Mouse (Mus musculus) CD4-positive helper T cell, adult 2 months (primary cell): ENCODE results near the gene Trp53rkb.

Experiments
- DNase-seq: peaks from one replicate; pipeline ENCODE4 v3.0.0-alpha.2; 2012; ENCODE audit warnings: low read depth, missing footprints, low spot score

Gene Trp53rkb

DNA sequence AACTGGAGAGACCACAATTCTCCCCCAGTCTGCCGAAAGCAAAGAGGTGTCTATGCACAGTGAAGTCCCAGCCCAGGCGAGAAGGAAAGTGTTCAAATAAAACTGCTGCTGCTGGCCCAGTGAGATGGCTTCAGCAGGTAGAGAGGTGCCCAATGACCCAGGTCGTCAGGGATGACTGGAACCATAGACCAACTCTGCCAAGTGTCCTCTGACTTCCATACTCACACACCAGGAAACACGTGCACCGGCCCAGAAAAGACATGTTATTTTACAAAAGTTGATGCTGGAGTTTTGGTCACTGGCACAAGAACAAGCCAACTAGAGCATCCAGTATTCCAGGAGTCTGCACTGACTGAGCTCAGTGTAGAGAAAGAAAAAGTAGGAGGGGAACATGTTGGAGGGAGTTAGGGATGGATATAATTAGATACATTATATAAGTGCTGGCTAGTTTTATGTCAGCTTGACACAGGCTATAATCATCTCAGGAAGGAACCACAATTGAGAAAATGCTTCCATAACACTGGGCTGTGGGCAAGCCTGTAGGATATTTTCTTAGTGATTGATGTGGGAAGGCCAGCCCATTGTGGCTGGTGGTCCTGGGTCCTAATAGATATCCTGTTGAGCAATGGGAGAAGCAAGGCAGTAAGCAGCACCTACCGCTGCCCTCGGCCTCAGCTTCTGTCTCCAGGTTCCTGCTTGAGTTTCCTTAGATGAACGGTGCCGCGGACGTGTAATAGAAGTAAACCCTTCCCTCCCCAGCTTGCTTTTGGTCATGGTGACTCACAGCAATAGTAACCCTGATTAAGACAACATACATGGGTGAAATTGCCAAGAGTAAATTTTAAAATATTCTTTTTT lies 7.5 kb downstream of the Trp53rkb start:
- DNase-seq, result no peak

DNA sequence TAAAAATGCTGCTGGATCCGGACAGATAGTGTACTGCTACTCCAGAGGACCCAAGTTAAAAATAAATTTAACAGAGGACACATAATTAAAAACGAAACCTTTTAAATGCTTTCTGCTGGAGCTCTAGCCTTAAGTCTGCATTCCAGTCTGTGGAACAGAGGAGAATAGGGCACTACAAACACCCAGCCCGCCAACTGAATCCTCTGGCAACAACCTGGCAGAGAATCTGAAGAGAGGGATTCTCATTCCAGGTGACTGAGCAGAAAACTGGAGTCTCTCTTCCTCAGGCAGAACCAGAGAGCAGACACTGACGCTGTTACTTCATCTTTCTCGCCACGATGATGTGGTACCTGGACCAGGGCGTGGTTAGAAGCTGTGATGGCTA lies 8.1 kb downstream of the Trp53rkb start:
- DNase-seq, result no peak

DNA sequence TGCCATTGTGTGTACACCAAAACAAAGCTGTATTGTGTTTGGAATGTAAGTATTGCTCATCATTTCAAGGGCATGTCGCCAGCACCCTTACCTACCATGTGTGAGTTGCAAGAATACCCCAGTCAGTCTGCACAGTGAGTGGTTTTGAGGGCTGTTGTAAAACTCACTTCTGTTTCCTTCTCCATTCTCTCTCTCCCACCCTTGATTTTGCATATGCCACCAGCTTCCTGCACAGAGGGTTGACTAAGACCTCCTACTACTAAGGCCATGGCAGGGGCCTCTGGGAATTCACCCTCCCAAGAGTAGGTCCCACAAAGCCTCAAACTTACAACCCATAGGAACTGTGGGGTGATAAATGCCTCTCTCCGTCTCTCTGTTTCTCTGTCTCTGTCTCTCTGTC lies 9.1 kb downstream of the Trp53rkb start:
- DNase-seq, result no peak

DNA sequence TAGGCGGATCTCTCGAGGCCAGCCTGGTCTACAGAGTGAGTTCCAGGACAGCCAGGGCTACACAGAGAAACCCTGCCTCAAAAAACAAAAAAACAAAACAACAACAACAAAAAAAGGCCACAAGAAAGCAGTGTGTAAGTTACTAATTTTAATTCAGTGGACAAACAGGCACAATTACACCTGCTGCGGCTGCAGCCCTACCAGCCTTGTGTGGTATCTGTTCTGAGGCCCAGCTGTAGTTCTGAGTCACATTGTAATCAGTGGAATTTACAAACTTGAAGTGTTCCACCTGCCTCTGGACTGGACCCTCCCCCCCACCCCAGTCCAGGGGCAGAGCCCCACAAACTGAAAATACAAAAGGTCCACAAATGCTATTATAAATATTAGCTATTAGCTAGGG lies 11.0 kb downstream of the Trp53rkb start:
- no peak for DNase-seq

DNA sequence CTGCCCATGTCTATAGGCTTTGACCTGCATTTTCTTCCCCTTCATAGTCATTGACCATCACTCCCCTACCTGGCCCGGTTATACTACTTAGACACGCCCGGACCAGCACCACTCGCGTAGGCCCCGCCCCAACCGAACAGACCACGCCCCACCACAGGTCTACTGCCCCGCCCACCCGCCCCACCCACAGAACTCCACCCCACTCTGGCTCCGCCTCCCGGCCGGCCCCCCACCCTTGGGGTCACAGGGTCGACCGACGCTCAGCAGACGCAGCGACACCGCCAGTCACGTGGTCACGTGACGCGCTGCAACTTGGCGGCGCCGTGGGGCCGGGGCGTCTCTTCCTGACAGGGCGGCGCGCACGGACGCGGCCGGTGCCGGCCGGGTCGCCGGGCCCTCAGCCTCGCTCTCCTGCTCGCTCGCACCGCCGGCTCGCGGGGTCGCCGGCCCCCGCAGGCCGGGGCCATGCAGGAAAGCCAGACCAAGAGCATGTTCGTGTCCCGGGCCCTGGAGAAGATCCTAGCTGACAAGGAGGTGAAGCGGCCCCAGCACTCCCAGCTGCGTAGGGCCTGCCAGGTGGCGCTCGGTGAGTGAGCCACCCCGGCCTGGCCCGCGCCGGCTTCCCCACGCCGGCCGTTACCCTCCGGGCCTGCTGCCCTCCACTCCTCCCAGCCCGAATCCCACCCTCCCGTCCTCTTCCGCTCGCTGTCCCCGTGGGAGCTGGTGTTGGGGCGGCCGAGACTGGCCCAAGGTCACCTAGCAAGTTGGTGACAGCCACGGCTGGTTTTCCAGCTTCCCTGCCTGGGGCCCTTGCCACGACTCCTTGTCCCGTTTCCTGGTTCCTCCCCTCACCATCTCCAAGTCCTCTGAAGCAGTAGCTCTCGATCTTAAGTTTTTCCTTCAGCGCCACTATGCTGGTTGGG lies 13.2 kb downstream of the Trp53rkb start, which contains the start of gene Arfgef2:
Gene Arfgef2, plus strand, starts transcription at position 339 of the 923 bp plus-strand sequence.
- DNase-seq, result peak; percentile 96

DNA sequence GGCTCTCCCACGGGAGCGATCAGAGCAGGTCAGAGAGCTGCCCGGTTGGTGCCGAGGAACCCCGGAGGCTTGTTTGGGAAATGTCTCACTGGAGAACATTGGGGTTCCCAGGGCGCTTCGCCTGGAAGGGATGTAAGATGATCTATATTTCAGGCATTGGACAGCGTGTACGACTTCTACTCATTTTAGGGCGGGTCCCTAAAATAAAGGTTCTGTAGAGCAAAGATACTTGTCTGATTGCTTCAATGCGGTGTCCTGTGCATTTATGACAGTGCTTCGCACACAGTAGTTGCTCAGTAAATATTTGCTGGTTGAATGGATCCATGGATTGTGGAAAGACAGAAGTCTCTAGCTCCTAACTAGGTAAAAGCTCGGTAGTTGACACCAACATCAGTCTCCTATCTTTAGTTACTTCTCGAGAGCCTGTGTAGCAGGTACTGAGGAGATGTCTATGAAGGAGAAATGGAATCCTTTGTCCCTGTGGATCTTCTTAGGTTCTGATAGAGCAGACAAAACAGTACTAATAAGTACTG lies 13.9 kb downstream of the Trp53rkb start:
- DNase-seq, result no peak

DNA sequence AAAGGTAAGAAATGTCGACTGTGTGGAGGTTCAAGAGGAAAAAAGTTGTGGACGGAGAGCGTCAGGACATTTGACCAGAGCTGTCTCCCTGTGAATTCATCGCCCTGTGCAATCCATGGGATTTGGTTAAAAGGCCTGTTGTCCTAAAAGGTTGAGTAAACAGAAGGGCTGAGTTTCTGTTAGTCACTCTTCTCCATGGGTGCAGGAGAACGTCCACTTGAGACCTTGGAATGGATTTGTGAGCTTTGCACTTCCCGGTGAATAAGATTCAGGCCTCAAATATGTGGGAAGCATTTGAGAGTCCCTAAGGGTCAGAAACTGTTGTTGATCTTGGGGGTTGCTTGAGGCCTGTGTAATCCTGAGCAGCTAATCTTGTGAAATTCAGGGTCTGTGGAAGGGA lies 14.5 kb downstream of the Trp53rkb start:
- no peak for DNase-seq

DNA sequence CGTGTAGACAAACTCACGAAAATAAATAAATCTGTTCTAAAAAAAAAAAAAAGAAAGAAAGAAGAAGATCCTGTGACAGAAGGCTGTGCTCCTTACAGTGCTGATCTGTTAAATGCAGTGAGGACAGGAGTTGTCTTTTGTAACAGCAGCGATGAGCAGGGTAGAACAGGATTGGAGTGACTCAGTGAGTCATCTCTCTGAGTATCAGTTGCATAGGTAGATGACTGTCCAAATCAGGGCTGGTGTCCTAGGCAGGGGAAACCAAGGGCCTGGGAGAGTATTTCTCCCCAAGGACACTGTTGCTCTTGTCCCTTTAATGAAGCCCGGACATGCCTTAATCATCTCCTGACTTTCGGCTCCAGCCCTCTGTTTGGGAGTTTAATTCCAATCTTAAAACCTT lies 17.2 kb downstream of the Trp53rkb start:
- DNase-seq, result no peak

DNA sequence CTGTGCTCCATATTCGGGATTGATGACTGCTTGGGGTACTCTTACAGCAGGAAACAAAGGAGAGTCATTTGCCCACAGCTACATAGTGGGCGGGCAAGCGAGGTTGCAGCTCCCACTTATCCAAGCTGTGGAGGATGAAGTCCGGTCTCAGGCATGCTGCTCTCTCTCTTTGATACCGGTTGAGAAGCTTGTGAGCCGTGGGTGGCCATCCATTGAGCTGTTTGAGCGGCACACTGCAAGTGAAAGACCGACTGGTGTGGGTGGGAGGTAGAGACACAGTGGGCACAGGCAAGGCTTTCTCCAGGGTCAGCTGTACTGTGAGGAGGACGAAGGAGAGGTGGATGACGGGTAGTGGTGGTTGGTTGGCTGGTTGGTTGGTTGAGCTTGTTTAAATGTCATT lies 18.5 kb downstream of the Trp53rkb start:
- DNase-seq, result no peak

DNA sequence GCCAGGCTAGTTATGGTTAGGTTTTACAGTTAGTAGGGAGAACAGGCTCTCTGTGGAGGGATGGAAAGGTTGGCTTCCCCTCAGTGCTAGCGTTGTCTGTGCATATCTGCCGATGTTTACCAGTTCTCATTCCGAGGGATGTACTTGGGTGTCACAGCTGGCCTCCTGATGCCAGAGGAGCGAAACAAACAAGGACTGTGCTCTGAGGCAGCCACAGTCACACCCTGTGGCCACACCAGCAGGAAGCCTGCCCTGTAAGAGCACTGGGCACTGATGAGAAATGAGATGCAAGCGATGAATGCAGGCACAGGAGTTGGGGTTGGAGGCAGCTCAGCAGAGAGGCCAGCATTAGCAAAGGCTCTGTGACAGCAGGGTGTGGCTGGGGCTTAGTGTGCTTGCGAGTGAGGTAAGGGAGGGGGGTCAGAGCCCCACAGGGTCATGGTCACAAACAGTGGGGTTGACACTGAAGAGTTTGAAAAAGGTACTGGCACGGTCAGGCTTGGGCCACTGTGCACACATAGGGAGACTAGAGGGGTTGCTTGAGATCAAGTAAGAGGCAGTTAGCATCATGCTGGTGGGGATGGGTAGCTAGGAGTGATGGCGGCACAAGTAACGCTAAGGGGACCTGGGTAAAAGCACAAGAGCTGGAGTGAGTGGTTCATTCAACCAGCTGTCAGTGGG lies 26.3 kb downstream of the Trp53rkb start:
- DNase-seq, result no peak

DNA sequence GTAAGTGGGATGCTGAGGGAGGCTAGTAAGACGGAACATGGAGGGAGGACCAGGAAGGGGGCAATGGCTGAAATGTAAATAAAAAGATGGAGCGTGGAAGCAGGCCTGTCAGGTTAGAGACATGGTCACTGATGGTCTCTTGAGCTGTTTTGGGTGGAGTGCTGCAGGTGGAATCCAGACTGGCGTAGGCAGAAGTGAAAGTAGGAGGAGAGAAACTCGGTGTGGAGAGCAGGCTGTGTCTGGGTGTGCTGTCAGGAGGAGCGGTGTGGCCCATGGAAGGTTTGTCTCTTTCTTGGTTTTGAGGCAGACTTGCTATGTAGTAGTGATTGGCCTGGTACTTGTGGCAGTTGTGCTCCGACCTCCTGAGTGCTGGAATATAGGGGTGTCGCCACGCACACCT lies 27.5 kb downstream of the Trp53rkb start:
- DNase-seq, result no peak

DNA sequence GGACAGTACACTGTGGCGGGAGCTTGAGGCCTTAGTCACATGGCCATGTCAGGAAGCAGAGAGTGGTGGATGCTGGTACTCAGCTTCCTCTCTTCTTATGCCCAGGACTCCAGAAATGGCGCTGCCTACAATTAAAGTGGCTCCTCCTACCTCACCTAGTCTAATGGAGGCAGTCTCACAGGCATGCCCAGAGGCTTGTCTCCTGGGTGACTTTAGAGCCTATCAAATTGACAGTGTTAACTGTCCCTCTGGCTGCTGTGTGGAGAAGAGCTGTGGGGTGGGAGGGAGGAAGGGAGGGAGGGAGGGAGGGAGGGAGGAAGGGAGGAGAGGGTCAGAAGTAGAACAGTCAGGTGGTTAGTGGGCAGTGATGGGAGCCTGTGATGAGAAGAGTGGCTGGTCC lies 28.5 kb downstream of the Trp53rkb start:
- no peak for DNase-seq

DNA sequence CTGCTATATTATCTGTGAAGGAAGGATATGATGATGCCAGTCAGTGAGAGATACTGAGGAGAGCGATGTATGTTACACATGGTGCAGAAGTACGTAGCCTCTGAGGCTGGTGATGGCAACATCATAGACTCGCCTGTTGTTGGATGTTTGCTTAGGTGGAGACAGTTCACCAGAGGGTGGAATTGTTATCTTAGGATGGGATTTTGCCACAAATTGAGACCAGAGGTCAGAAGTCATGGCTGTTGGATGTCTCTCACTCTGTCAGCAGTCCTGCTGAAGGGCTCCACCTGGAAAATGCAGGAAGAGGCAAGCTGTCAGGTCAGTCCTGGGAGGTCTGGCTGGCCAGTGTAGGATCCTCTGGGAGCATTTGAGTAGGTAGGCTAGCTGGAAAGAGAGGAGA lies 29.1 kb downstream of the Trp53rkb start:
- no peak for DNase-seq

DNA sequence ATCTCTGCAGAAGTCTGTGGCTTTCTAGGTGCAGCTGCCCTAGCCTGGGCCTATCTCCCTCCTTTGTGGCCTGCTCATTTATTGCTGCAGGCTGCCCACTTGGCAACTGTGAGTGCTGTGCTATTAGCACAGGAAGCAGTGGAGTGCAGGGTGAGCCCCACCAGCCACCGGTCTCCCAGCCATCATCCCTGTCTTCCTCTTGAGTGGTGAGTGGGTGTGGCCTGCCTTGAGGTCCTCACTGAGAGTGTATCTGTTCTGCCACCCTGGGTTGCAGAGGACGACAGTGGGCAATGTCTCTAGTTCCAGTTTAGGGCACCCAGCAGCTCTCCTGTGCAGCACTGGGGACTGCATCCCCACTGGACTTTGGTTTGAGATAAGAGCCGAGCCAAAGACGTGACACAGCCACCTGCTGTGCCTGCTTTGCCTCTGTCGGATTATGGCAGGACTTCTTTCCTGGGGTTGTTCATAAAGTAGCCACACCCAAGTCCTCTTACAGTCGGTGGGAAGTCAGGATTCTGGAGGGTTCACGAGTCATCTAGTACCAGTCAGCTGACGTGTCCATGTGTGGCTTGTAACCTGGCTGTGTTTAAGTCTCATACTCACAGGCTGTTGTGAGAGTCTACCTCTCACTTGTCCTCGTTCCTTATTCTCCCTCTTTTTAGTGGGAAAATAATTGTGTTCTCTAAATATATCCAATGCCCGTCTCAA lies 29.9 kb downstream of the Trp53rkb start:
- DNase-seq, result no peak

DNA sequence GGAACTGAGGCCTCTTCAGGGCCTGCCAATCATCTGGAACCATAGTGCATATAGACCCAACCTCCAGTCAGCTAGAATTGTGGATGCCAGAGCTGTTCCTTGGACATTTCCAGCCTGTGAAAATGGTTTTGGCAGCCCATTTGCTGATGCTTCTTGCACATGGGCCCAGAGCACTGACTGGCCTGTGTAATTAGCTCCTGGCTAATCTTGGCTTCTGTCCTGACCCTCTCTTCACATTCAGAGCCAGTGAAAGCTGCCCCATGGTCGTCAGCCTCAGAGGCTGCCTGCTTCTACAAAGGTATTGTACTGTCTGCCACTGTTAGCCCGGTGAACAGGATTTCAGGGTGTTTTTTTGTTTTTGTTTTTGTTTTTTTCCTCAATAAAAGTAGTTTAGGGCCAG lies 30.6 kb downstream of the Trp53rkb start:
- DNase-seq, result no peak

DNA sequence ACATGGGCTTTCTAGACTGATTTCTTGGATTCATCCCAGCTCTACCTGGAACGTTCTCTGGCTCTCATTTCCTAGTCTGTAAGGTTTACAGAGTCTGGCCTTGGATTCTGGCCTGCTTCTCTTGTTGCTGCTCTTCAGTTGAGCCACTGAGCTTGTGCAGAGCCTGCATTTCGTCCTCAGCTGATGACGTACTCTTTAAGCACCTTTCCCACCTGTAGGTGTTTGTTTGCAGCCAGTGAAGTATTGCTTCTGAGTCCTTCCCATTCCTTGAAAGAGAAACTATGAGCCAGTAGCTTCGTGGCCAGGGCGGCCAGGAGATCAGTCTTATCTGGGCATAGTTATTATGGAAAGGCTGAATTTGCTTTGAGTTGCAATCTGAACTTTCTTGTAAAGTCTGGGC lies 32.1 kb downstream of the Trp53rkb start:
- DNase-seq, result no peak

DNA sequence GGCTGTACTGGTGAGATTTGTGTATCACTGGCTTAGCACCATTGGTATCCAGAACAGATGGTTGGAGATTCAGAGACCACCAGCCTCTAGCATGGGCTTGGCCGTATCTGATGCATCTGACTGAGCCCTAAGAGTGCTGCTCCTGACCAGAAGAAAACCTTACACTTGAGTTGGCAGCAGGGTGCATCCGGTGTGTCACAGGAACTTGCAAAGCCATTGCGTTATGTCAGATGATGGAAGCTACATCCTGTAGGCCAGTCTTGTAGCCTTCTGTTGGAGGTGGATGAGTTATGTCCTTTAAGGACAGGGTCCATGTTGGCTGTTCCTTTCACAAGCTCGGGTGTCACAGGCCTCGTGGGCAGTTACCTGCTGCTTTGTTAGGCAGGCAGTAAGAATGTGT lies 32.7 kb downstream of the Trp53rkb start:
- no peak for DNase-seq

DNA sequence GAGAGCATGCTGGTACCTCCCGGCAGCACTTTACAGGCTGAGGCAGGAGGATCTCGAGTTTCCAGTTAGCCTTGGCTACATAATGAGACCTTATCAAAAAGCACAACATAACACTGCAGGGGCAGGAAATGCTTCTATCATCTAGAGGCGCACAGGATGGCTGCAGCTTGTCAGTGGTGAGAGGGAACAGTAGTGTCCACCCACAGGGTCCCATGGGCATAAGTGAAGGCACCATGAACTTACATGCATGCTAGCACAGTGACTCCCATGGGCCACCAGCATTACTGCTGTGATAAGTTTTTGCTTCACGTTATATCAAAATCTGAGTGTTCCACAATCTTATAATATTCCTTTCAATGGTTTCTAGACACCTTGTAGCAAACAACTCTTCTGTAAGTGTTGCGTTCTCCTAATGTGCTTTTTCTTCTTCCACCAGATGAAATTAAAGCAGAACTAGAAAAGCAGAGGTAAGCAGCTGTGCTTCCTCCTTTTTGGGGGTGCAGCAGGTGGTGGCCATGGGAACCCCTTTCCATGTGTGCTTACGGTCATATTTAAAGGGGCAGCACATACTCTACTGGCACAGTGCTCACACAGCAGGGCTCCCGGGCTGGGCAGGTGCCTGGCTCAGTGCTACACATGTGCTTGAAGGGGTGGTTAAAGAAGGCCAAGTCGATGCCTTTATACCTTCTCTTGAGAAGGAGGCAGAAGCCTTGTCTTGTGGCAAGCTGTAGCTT lies 34.3 kb downstream of the Trp53rkb start:
- no peak for DNase-seq

DNA sequence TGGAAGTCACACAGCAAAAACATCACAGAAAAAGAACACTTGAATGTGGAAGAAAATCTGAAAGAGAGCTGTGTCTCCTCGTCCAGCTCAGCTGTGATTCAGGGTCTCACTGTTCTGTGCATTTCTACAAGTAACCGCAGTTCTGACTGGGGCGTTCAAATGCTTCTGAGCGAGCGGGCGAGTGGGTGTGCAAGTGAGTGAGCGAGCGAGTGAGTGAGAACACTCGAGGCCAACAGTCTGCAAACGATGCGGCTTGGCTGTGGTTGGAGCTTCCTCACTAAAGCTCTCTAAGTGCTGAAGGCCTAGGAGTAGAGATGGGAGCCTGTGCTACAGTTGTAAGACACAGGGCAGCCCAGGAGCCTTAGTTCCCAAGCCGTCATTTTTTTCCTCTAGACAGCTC lies 36.0 kb downstream of the Trp53rkb start:
- DNase-seq, result no peak

DNA sequence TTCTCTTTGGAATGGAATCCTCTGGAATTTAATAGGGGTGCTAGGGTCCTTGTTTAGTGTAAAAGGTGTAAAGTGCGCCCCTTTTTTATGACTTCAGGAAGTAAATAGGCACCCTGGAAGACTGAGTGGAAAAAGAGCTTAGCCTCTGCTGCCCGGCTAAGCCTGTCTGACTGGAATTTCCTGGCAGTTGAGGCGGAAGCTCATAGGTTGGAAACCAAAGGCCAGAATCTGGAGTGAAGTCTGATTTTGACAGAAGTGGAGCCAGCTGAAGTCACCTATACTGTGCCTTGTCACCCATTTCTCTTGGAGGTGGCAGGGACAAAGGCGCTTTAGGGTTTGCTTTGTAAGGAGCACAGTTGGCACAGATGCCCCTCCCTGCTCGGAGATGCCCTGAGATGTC lies 38.0 kb downstream of the Trp53rkb start:
- DNase-seq, result no peak

DNA sequence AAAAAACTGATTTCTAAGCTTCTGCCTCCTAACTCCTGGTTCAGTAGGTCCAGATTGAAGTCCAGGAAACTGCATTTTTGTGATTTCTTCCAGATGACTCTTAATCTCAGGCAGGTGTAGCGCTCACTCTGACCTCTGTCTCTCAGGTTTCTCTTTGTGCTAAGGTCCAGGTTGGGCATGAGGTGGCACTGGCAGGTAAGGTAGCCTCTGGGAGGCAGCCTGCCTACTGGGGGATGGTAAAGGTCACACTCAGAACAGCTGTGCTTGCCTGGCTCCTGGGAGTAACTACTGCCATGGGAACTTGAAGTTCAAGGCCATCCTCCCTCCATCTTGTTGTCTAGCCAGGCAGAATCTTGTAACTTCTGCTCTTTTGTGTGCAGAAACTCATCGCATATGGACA lies 41.8 kb downstream of the Trp53rkb start:
- DNase-seq, result no peak
